Mouse (Mus musculus): ENCODE results near the gene Rab11fip3.

GRCm38 (mm10) chr17:26043249-26043636, 26.1 kb downstream of the Rab11fip3 start:
- no peak for TF ChIP-seq CTCF (IDR thresholded peaks at IDR 0.05; ENCODE audit: extremely low read depth, insufficient read depth, low read length)
- no peak for TF ChIP-seq POLR2A (IDR thresholded peaks at IDR 0.05; ENCODE audit: extremely low read depth, insufficient read depth, low read length)

Data from cortical plate, adult 2 months (tissue).